Mouse (Mus musculus) neural tube, embryonic 11.5 days (tissue): ENCODE data around the gene Mpv17l. TPM values are rescaled to one million over a fixed set of nuclear protein-coding genes. Genes with fewer than 3 reads are reported as not detected.
"Not testable (repeated sequence)": the region's sequence is repeated elsewhere in the genome, so short reads cannot be mapped to it uniquely, and the experiment has no call there.

ENCODE experiments used
- ATAC-seq: fragments of 200-750 bp; cut with Nextera tagmentation; 2 replicates; pipeline ENCODE4 v1.8.0; 2017; ENCODE audit warnings: moderate number of reproducible peaks, mild to moderate bottlenecking, moderate TSS enrichment, moderate library complexity; ENCODE audit not compliant: insufficient read depth, low FRiP score, low TSS enrichment
- DNase-seq: peaks from one replicate; pipeline ENCODE4 v3.0.0-alpha.2; 2015; ENCODE audit warnings: low spot score
- H3K27ac ChIP-seq: fragments of 300-500 bp; sonication (generic); 2 replicates; pipeline ENCODE4 v1.5.1; 2014; ENCODE audit warnings: low read depth, mild to moderate bottlenecking, low read length
- H3K27me3 ChIP-seq: fragments of 300-500 bp; sonication (generic); 2 replicates; pipeline ENCODE4 v1.6.1; 2014; ENCODE audit warnings: mild to moderate bottlenecking, low read length, mixed read lengths; ENCODE audit not compliant: control insufficient read depth, insufficient read depth
- H3K36me3 ChIP-seq: fragments of 300-500 bp; sonication (generic); 2 replicates; pipeline ENCODE4 v1.6.1; 2014; ENCODE audit warnings: mild to moderate bottlenecking, low read length, moderate library complexity, mixed read lengths; ENCODE audit not compliant: control insufficient read depth, insufficient read depth
- H3K4me1 ChIP-seq: fragments of 300-500 bp; sonication (generic); 2 replicates; pipeline ENCODE4 v1.6.1; 2014; ENCODE audit warnings: low read length, mixed read lengths; ENCODE audit not compliant: control insufficient read depth, insufficient read depth
- H3K4me2 ChIP-seq: fragments of 300-500 bp; sonication (generic); 2 replicates; pipeline ENCODE4 v1.6.1; 2014; ENCODE audit warnings: low read depth, mild to moderate bottlenecking, moderate library complexity
- H3K4me3 ChIP-seq: fragments of 300-500 bp; sonication (generic); 2 replicates; pipeline ENCODE4 v1.5.1; 2014; ENCODE audit warnings: low read depth, low read length
- H3K9ac ChIP-seq: fragments of 300-500 bp; sonication (generic); 2 replicates; pipeline ENCODE4 v1.6.1; 2014; ENCODE audit warnings: mild to moderate bottlenecking, low read length
- H3K9me3 ChIP-seq: fragments of 300-500 bp; sonication (generic); 2 replicates; pipeline ENCODE4 v1.6.1; 2016; ENCODE audit warnings: low read length; ENCODE audit not compliant: control insufficient read depth
- WGBS: fragments of 180-500 bp; shearing (Covaris S2); extraction: QIAGEN DNeasy Blood & Tissue Kit; methylation state at CpG from one replicate; pipeline ENCODE4 v1.1.7; 2014; 5-methylcytosine and 5-hydroxymethylcytosine counted together
- polyA plus RNA-seq: library from polyadenylated mRNA; unstranded; fragments of >200 nt; fragmentation: Nextera tagmentation; extraction: Ambion mirVana; gene quantifications from 2 replicates; pipeline ENCODE4 v1.2.1, GENCODE M21; 2014

Gene Mpv17l
- polyA plus RNA-seq, 1 experiment from 2014 or later, result 5.3 TPM

DNA sequence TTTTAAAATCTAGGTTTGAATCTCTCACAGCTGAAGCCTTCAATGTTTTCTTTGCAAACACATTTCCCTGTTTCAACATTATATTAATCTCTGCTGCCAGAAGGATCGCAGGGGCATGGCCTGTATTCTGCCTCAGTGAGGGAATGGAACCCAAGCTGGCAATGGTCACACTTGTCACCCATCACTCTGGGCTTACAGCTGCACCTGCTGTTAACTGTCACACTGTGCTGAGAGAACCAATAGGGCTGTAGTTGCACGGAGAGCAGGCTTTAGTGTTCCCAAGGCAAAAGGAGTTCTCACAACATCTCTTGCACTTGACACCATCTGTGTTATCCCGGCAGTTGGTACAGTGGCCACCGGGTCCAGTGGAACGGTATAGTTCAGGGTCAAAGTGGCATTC is 17.1 kb downstream of the Mpv17l start:
- no peak overlapping the region for H3K9ac ChIP-seq
- ATAC-seq, result no peak
- WGBS, result 93% methylated on average over 5 of the region's 5 CpGs

DNA sequence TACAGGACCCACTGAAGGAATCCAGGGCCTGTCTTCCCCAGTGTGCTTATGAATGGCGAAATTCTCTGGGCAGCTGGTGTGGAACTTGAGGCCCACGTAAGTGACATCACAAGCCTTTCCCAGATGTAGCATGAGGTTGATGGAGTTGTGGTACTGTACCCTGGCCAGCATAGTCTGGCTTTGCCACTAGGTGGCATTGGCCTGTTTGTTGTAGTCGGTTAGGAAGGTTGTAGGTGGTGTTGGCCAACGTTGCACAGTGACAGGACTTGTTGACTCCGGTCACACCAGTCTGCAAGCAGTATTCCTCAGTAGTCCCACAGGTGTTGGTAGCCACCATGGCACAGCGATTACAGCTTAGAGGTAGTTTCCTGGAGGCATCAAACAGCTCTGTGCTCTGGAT is 18.1 kb downstream of the Mpv17l start:
- H3K4me1 ChIP-seq, result no peaks in the 10 kb centered on the region
- no peaks in the 10 kb centered on the region for H3K36me3 ChIP-seq
- DNase-seq (no peak), ATAC-seq (no peak)
- no peak overlapping the region for H3K4me2 ChIP-seq
- no peak overlapping the region for H3K4me3 ChIP-seq
- WGBS, result 87% methylated on average over 6 of the region's 6 CpGs
- no peak overlapping the region for H3K27ac ChIP-seq
- H3K9me3 ChIP-seq, result no peaks in the 10 kb centered on the region
- no peaks in the 10 kb centered on the region for H3K27me3 ChIP-seq
- no peak overlapping the region for H3K9ac ChIP-seq

More for the DNA sequence above, 17.1 kb downstream of the Mpv17l start:
- no peaks in the 10 kb centered on the region for H3K4me1 ChIP-seq
- H3K4me3 ChIP-seq, result no peak overlapping the region
- no peaks in the 10 kb centered on the region for H3K27me3 ChIP-seq
- H3K27ac ChIP-seq, result no peak overlapping the region
- no peaks in the 10 kb centered on the region for H3K9me3 ChIP-seq
- no peak for DNase-seq
- H3K36me3 ChIP-seq, result no peaks in the 10 kb centered on the region
- H3K4me2 ChIP-seq, result no peak overlapping the region

DNA sequence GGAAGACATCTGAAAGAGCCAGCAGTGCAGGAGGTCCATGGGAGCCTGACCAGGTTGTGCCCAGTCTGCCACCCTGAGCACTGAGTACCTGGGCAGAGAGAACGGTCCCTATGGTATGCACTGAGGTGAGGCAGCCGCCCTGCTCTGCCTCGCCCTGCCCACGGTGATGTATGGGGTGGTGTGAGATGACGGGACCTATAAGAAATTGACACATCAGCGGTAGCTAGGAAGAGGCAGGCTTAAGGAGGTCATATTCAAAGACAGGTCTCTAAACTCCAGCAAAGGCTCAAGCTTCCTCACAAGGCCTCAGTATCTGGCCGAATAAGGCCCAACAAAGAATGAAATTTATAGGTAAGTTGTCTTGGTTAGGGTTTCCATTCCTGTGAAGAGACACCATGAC is 18.8 kb downstream of the Mpv17l start:
- Histone ChIP-seq H3K27me3 (no peaks in the 10 kb centered on the region), H3K9ac (no peak overlapping the region), H3K27ac (no peak overlapping the region), H3K4me1 (no peaks in the 10 kb centered on the region), H3K36me3 (no peaks in the 10 kb centered on the region), H3K4me3 (no peak overlapping the region), H3K9me3 (no peaks in the 10 kb centered on the region), H3K4me2 (no peak overlapping the region)
- no peak for DNase-seq
- 94% methylated on average over 7 of the region's 7 CpGs for WGBS
- ATAC-seq, result no peak

DNA sequence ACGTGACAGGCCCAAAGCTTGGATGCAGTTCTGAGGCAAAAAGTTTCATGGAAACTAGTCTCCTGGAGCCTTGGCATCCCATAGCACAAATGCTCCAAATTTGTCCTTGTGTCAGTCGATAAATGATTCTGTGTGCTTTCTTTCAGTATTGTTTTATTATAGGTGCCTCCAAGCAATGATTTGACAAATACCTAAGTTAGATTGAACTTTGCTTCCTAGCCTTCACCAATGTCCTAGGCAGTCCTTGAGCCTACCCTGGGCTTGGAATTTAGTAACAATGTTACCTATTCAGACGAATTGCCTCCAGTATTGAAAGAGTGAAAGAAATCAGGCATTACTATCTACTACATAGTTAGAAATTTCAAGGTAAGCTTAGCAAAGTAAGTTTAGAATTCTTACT is 19.5 kb downstream of the Mpv17l start:
- not testable (repeated sequence) for DNase-seq, ATAC-seq
- WGBS, result 88% methylated on average over 3 of the region's 3 CpGs

DNA sequence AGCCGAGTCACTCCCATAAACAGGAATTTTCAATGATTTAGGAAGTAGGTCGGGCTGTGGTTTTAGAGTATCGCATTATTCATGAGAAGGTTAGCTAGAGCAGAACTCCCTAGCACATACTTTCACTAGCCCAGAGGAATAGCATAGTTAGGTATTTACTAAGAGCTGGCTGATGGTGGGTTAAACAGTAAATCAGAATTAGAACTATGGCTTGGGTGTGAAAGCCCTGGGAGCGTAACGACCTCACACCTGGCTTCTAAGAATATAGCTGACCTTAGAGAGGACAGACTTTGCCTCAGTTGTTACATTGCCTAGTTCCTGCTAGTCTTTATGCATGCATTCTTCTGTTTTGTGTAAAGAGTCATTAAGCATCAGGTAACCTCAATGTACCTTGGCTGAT is 20.0 kb downstream of the Mpv17l start:
- H3K4me1 ChIP-seq, ATAC-seq, H3K27me3 ChIP-seq, H3K4me2 ChIP-seq, H3K36me3 ChIP-seq, H3K9ac ChIP-seq, H3K27ac ChIP-seq, H3K4me3 ChIP-seq, H3K9me3 ChIP-seq, DNase-seq: not testable (repeated sequence)
- 95% methylated on average over 5 of the region's 5 CpGs for WGBS

More for the DNA sequence above, 19.5 kb downstream of the Mpv17l start:
- H3K27ac ChIP-seq, H3K9ac ChIP-seq, H3K36me3 ChIP-seq, H3K4me1 ChIP-seq, H3K9me3 ChIP-seq, H3K4me3 ChIP-seq, H3K4me2 ChIP-seq, H3K27me3 ChIP-seq: not testable (repeated sequence)

DNA sequence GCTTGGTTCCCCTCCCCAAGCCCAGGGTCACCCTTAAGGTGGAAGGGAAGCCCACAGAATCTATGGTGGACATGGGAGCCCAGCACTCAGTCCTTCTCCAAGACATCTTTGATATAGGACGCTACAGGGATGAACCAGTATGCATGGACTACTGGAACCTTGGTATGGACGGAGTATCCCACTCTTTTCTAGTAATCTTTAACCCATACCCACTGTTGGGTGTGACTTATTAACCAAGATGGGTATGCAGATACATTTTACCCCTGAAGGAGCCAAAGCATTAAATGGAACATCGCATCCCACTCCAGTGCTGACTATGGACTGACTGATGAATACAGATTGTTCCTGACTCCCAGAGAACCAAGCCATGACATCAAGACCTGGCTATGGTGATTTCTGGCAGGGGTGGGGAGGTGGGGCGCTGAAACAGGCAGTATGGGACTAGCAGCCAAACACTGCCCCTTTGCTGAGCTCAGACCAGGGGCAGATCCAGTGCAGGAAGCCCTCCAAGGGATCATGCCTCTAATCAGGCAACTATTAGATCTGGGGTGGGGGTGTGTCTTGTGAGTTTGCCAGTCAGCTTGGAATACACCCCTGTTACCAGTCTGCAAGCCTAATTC is 24.6 kb downstream of the Mpv17l start:
- H3K4me2 ChIP-seq, result no peak overlapping the region
- no peaks in the 10 kb centered on the region for H3K9me3 ChIP-seq
- H3K4me3 ChIP-seq, result no peak overlapping the region
- WGBS, result 89% methylated on average over 4 of the region's 4 CpGs
- no peak for ATAC-seq
- DNase-seq, result no peak
- no peak overlapping the region for H3K27ac ChIP-seq
- no peaks in the 10 kb centered on the region for H3K36me3 ChIP-seq
- no peak overlapping the region for H3K9ac ChIP-seq
- no peaks in the 10 kb centered on the region for H3K27me3 ChIP-seq
- H3K4me1 ChIP-seq, result no peaks in the 10 kb centered on the region

DNA sequence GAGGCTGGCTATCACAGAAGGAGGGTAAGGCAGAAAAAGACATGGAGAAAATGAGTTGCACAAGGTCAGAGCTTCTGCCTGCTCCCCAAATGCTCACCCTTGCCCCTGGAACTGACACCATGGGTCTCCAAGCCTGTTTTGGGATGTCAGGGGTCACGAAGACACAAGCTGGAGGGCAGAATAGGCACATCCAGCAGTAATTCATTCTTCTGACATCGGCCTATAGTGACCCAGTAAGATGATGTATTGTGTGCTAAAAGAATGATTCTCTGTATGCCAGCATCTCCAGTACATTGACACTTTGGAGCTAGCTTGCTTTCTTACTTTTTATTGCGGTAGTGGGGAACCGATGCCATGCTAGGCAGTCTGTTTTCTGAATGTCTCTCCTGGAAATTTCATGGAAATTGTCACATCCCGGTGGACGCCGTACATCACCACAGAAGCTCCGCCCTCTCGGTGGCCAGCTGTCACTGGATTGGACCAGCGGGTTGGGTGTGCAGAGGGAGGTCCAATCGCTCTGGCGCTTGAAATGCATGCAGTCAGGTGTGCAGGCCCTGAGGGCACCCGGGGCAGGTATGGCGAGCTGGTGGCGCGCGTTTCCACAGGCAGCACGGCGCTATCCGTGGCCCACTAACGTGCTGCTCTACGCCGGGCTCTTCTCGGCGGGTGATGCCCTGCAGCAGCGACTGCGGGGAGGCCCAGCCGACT is 37.3 kb downstream of the Mpv17l start:
- WGBS, result 4% methylated on average over 28 of the region's 28 CpGs
- DNase-seq (peak; percentile 63), ATAC-seq (peak; percentile 95)
- Histone ChIP-seq H3K27ac (no peak overlapping the region), H3K36me3 (no peaks in the 10 kb centered on the region), H3K4me2 (peak overlapping the region; percentile 98), H3K9ac (peak overlapping the region; percentile 58), H3K4me1 (no peaks in the 10 kb centered on the region), H3K4me3 (peak overlapping the region; percentile 61), H3K27me3 (no peaks in the 10 kb centered on the region; the same call in 1 of the 2 replicates), H3K9me3 (no peaks in the 10 kb centered on the region)

DNA sequence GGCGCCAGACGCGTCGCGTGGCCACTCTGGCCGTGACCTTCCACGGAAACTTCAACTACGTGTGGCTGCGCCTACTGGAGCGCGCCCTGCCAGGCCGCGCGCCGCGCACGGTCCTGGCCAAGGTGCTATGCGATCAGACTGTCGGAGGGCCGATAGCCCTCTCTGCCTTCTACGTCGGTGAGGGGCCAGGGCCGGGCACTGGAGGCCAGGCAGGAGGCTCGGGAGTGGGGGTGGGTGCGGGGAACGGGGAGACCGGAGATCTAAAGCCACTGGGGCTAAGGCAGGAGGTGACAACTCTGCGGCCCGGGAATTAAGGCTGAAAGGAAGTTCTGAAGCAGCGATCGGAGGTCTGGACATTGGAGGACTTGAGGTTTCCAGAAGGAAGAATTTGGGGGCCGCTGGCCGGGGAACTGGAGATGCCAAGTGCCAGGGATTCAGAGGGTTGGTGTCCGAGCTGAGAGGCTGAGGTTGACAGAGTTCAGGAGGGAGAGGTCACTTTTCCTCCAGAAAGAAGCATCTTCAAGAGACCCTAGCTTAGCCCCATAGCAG is 38.0 kb downstream of the Mpv17l start:
- H3K9ac ChIP-seq, result peak overlapping the region; percentile 58
- no peaks in the 10 kb centered on the region for H3K4me1 ChIP-seq
- DNase-seq (no peak), ATAC-seq (peak; percentile 74)
- no peaks in the 10 kb centered on the region for H3K36me3 ChIP-seq
- H3K27me3 ChIP-seq, result no peaks in the 10 kb centered on the region; the same call in 1 of the 2 replicates
- no peaks in the 10 kb centered on the region for H3K9me3 ChIP-seq
- peak overlapping the region; percentile 98 for H3K4me2 ChIP-seq
- H3K4me3 ChIP-seq, result peak overlapping the region; percentile 61
- 3% methylated on average over 34 of the region's 34 CpGs for WGBS
- H3K27ac ChIP-seq, result no peak overlapping the region

DNA sequence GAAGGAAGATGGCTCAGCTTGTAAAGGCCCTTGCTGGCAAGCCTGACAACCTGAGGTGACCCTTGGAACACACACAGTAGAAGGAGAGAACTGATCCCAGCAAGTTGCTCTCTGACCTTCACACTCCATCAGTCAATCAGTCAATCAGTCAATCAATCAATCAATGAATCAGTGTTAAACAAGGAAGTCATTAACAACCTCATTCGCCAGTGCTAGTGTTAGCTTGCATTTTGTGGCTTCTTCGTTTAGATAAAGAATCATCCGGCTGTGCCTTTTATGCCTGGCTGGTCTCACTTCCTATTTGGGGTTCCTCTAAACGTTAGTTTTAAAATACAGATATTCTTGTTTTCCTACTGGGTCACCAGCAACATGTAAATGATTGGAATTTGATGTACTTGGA is 41.2 kb downstream of the Mpv17l start:
- H3K4me1 ChIP-seq, result no peaks in the 10 kb centered on the region
- no peaks in the 10 kb centered on the region for H3K36me3 ChIP-seq
- H3K4me2 ChIP-seq, result no peak overlapping the region
- H3K4me3 ChIP-seq, result no peak overlapping the region
- H3K27ac ChIP-seq, result no peak overlapping the region
- 63% methylated on average over 4 of the region's 4 CpGs for whole genome bisulfite sequencing
- DNase-seq (no peak), ATAC-seq (no peak)
- H3K9me3 ChIP-seq, result no peaks in the 10 kb centered on the region
- H3K9ac ChIP-seq, result no peak overlapping the region
- no peaks in the 10 kb centered on the region; the same call in 1 of the 2 replicates for H3K27me3 ChIP-seq
